Mouse (Mus musculus): ENCODE results near the gene 4930558K02Rik. TPM values are rescaled to one million over a fixed set of nuclear protein-coding genes. Genes with fewer than 3 reads are reported as not detected.

Gene 4930558K02Rik
- total RNA-seq, 2 experiments from 2014 or later: 0.29 TPM; not detected in 1

GRCm38 (mm10) chr1:161907111-161907510 lies 72.3 kb downstream of the 4930558K02Rik start:
- no peak for DNase-seq (ENCODE audit: low spot score in 2 of 2)

GRCm38 (mm10) chr1:161902692-161903452 lies 76.6 kb downstream of the 4930558K02Rik start:
- DNase-seq (ENCODE audit: low spot score in 2 of 2): no peak

GRCm38 (mm10) chr1:161900129-161900528 lies 79.3 kb downstream of the 4930558K02Rik start:
- no peak for DNase-seq (ENCODE audit: low spot score in 2 of 2)

GRCm38 (mm10) chr1:161897235-161897634 lies 82.2 kb downstream of the 4930558K02Rik start:
- no peak for DNase-seq (ENCODE audit: low spot score in 2 of 2)

GRCm38 (mm10) chr1:161896130-161896529 lies 83.3 kb downstream of the 4930558K02Rik start:
- no peak for DNase-seq (ENCODE audit: low spot score in 2 of 2)

GRCm38 (mm10) chr1:161895014-161895413 lies 84.4 kb downstream of the 4930558K02Rik start:
- no peak for DNase-seq (ENCODE audit: low spot score in 2 of 2)

GRCm38 (mm10) chr1:161894553-161894952 lies 84.9 kb downstream of the 4930558K02Rik start:
- DNase-seq (ENCODE audit: low spot score in 2 of 2): no peak

GRCm38 (mm10) chr1:161894126-161894525 lies 85.3 kb downstream of the 4930558K02Rik start:
- DNase-seq (ENCODE audit: low spot score in 2 of 2): no peak

Other genes with a start within 250 kb of the 4930558K02Rik start
- not detected for gene Fasl, start 191.1 kb downstream of the 4930558K02Rik start, total RNA-seq (2021)
- gene Suco, start 103.0 kb downstream of the 4930558K02Rik start, total RNA-seq (2021): 10 to 100 TPM; 22.8 to 28.1 TPM
- gene Pigc, start 10.4 kb downstream of the 4930558K02Rik start, total RNA-seq (2021): 10 to 100 TPM; 18.8 to 21.0 TPM